Mouse (Mus musculus) ES-Bruce4 (cell line): Measurements from ENCODE around the gene Gpsm1.

ENCODE experiments used
- CTCF ChIP-seq: IDR thresholded peaks from one replicate; pipeline ENCODE4 v1.8.1; 2011; ENCODE audit warnings: low read depth, low read length
- EP300 ChIP-seq: IDR thresholded peaks from 2 replicates; pipeline ENCODE4 v1.6.1; 2011; ENCODE audit warnings: low read depth, low read length; ENCODE audit not compliant: insufficient read depth
- POLR2A ChIP-seq: IDR thresholded peaks from one replicate; pipeline ENCODE4 v1.8.1; 2011; ENCODE audit warnings: low read length; ENCODE audit not compliant: insufficient read depth

GRCm38 (mm10) chr2:26300161-26300807 is 15.0 kb upstream of the Gpsm1 start:
- no peak for TF ChIP-seq CTCF
- no peak for TF ChIP-seq POLR2A
- no peak for TF ChIP-seq EP300
